Mouse (Mus musculus) retina, embryonic 14.5 days (tissue): ENCODE data around the gene Brd7.

ENCODE experiments used
- DNase-seq: peaks from one replicate; pipeline ENCODE4 v3.0.0-alpha.2; 2015; ENCODE audit warnings: low spot score

The Brd7 gene

GRCm38 (mm10) chr8:88309881-88310280, 52.1 kb downstream of the Brd7 start:
- no peak for DNase-seq

- no peak for DNase-seq
Measured at GRCm38 (mm10) chr8:88309274-88309873, 52.6 kb downstream of the Brd7 start.

- no peak for DNase-seq
Measured at GRCm38 (mm10) chr8:88307736-88308135, 54.3 kb downstream of the Brd7 start.

DNA sequence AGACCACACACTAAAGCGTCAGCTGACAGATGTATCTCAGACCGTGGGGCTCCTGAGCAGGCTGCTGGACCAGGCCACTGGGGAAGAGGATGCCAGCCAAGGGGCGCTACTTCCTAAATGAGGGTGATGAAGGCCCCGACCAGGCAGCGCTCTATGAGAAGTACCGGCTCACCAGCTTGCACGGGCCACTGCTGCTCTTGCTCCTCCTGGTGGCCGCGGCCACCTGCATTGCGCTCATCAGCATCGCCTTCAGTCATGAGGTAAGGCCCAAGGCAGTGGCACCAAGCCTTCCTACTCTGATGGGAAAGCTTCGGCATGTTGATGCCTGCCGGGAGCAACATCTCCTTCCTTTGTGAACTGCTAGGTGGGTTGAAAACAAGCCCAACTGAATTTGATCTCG, 55.5 kb downstream of the Brd7 start:
- peak; percentile 43 for DNase-seq

- no peak for DNase-seq
Measured at GRCm38 (mm10) chr8:88305814-88306213, 56.2 kb downstream of the Brd7 start.

DNA sequence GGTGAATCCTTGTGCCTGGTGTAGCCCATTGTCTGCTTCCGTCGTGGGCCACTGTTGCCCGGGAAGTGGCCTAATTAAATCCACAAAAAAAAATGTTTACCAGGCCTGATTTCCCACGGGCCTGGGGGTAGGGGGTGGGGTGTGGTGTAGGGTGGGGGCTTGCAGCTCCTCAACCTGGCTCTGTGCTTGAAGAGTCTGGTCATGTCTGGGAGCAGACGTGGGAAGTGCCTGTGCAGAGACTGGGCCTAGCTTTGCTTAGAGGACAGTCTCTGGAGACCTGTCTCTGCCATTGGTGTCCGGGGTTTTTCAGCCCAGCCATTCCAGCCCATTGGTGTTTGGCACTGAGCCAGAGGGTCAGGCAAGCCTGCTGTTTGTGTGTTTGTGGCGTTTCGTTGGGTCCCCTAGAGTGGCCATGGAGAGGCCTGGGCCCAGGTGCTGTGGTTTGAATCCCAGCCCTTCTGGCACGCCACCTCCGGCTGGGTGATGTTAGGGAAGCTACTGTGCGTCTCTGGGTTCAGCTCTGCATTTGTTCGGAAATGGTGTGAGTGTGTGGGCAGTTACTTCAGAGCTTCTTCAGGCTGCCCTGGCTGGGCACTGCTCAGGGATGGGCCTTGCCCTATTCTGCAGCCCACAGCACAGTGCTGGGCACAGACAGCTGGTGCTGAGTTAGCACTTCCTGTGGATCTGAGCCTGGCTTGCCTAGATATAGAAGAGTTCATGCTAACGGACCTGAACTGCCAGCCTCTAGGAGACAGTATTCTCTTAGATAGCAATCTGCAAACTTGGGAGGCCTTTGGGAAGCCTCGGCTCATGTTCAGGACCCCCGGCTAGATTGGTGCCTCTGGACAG, 60.2 kb downstream of the Brd7 start:
- no peak for DNase-seq

DNA sequence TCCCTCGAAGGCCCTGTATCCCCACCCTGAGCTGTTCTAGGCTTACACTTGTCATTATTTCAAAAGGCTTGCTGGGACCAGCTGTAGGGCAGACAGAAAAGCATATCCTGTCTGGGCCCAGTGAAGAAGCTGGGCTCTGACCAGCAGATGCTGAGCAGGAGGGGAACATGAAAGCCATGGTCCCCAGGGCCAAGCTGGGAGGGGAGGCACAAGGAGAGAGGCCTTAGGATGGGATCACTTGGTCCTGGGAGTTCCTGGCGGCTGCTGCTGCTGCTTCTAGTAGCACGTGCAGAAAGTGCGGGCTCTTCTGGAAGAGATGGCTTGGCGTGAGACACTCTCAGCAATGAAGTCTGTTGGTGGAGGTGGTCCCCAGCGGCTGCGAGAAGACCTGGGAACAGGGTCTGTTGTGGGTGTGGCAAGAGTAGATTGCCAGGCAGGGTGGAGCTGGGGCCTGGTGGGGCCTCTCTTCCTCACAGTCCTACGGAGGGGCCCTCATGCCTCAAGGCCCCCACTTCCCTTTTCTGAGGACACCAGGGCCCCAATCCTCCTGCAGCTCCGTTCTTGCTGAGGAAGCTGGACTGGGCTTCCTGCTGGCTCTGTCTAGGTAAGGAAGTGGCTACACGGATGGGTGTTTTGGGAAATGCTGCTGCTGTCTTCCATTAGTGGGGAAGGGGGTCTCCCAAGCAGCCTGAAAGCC, 61.9 kb downstream of the Brd7 start:
- no peak for DNase-seq

DNA sequence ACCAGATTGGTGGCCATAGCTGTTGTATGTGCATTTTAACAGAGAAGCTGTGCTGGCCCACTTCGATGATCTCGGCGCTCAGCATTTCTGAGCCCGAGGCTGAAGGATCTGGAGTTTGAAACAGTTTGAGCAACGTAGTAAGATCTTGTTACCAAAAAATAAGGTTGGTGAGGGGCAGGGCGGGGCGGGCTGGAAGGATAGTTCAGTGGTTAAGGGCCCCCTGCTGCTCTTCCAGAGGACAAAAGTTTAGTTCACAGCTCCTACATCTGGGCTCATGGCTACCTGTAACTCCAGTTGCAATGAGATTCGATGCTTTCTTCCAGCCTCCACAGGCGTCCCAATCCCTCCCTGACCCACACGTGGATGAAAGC, 63.3 kb downstream of the Brd7 start:
- DNase-seq, result no peak

DNA sequence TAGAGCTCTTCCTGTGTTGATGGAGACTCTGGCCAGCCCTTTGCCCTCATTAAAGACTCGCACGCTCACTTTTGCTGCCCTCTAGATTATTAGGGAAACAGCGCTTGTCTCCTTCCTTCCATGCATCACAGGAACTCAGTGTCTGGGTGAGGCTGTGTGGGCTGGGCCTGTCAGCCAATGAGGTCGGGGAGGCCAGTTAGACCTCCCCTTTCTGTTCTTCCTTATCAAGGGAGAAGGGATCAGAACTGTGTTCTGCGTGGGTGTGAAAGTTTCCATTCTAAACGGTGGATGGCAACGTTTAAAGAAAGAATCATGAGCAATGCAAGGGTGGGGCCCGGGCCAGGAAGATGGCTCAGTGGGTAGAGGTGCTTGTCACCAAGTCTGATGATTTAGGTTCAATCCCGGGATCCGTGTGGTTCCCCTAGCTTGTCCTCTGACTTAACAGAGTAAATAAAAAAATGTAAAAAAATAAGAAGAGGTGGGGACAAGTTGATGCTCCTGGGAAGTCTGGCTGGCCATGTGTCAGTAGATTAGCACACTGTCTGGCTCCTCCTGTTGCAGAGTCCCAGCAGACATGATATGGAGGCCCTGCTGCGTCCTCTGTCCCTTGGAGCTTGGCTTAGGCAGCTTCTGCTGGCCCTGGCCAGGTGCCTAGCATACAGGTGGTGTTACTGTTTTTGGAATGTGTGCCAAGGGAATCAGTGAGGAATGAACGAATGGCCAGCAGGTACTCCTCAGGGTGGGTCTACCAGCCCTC, 63.8 kb downstream of the Brd7 start:
- peak; percentile 37 for DNase-seq

- DNase-seq, result no peak
Measured at GRCm38 (mm10) chr8:88294977-88295376, 67.0 kb downstream of the Brd7 start.

DNA sequence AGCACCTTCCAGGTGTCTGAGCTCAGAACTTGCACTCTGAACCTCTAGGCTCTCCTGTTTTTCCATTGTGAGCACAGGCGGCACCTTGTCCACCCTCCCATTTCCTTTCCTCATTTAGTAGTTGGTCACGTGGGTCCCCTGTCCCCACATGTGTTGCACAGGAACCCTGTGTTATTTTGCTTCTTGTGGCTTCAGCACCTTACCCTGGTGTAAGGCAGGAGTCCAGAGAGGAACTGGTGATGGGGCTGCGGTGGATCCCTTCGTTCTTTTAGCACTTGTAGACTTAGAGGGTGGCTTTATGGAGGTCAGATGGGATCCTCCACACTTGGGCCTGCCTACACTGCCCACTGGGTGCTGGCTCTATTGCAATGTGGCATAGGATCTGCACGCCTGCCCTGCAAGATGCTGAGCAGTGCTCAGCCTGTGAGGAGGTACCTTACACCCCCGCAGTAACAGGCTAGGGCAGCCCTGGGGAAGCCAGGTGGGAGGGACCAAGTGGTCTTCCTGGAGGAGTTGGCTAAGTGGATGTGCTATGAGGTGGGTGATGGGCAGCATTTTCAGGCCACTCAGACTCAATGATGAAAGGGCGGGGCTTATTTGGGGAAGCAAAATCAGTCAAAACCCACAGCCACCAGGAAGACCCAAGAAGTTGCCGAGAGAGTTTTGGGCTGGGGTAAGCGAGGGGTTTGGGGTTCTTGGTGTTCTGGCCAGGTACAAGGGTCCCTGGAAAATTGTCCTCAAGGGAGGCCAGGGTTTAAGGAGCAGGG, 68.2 kb downstream of the Brd7 start:
- no peak for DNase-seq

DNA sequence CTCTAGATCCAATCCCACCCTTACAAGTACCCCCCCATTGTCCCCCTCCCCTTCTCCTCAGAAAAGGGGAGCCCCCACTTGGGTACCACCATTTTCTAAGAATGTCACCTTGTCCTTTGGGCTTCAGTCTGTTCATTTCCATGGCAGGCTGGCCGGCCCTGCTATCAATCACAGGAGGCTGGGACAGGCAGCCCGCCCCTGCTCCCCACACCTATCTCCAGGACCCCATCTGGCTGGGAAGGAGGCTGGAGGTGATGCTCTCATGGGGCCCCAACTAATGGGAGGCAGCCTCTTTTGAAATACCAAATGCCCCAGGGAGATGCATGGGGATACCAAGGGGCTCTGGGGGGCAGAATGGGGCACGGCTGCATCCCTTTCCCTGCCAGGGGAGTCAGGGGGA, 69.1 kb downstream of the Brd7 start:
- no peak for DNase-seq

- no peak for DNase-seq
Measured at GRCm38 (mm10) chr8:88291305-88291690, 70.7 kb downstream of the Brd7 start.

- no peak for DNase-seq
Measured at GRCm38 (mm10) chr8:88290326-88291304, 71.4 kb downstream of the Brd7 start.

- no peak for DNase-seq
Measured at GRCm38 (mm10) chr8:88289901-88290300, 72.1 kb downstream of the Brd7 start.

- DNase-seq, result no peak
Measured at GRCm38 (mm10) chr8:88288622-88289242, 73.3 kb downstream of the Brd7 start.

DNA sequence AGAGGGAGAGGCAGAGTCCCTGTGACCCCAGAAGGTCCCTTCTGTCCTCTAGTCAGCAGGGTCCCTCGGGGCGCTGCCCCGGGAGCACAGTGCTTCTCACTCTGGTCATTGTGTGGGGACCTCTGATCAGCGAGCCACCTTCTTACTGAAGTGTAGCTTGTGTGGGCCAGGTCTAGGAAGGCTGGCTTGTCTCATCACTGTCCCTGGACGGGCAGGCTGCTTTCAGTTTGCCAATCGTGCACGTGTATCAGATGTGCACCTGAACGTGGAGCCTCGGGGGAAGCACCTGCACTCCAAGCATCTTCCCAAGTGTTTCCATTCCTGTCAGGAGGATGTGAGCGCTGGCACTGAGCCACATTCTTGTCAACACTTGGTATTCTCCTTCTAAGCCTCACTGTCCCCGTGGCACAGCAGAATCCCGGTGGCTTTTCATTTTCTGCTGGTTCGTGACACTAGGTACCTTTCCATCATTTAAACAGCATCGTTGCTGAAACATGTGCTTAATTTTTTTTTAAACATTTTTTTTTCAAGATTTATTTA, 75.5 kb downstream of the Brd7 start:
- no peak for DNase-seq

- peak; percentile 38 for DNase-seq
Measured at GRCm38 (mm10) chr8:88285469-88286356, 76.3 kb downstream of the Brd7 start.

GRCm38 (mm10) chr8:88284738-88285137, 77.3 kb downstream of the Brd7 start:
- peak; percentile 43 for DNase-seq
